Comparison of ENCODE assay signal across 23 mouse cellular contexts in the genomic region with DNA sequence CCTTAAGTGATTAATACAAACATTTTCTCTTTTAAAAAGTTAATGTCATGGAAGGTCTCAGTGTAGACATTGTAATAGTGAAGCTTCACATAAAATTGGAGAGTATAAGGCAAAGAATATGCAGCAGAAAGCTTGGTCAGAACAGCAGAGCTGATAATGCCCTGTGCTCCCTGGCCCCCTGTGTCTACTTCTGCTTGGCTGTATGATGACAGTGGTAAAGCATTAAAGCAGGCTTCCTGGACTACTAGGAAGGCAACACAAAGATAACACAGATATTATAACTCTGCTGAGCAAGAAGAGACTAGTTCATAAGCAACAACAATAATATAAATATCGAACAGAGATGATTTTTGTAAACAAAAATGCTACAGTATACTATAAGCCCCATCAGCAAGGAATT.
"Had no signal": no experiment of that assay in that cellular context is flagged by ENCODE, and none has a peak within 500 bp of the region (broad histone marks: within the 10 kb centered on the region; RNA-seq: fewer than 3 reads in every experiment).

No protein-coding gene starts in this region.

- H3K9me3 ChIP-seq: heart, embryonic 10.5 days; heart, embryonic 12.5 days; hindbrain, embryonic 10.5 days; hindbrain, embryonic 12.5 days; intestine, embryonic 15.5 days; kidney, embryonic 15.5 days; limb, embryonic 13.5 days; limb, embryonic 15.5 days; liver, embryonic 12.5 days had no signal

- H3K9ac ChIP-seq: heart, embryonic 12.5 days; hindbrain, embryonic 12.5 days; hindbrain, embryonic 14.5 days; intestine, embryonic 15.5 days; kidney, embryonic 15.5 days; limb, embryonic 13.5 days; limb, embryonic 15.5 days; liver, embryonic 12.5 days had no signal

- H3K4me3 ChIP-seq: heart, embryonic 10.5 days; heart, embryonic 12.5 days; hindbrain, embryonic 10.5 days; hindbrain, embryonic 12.5 days; intestine, embryonic 15.5 days; kidney, embryonic 15.5 days; limb, embryonic 13.5 days; limb, embryonic 15.5 days; liver, embryonic 12.5 days had no signal

- H3K36me3 ChIP-seq: heart, embryonic 10.5 days; heart, embryonic 12.5 days; hindbrain, embryonic 10.5 days; hindbrain, embryonic 12.5 days; intestine, embryonic 15.5 days; kidney, embryonic 15.5 days; limb, embryonic 13.5 days; limb, embryonic 15.5 days; liver, embryonic 12.5 days had no signal

- DNase-seq: gastrocnemius, postnatal 10 days; gastrocnemius, postnatal 25 days; heart, adult 18-20 months; heart, postnatal 10 days; heart, postnatal 4 days; kidney, adult 18-20 months; kidney, adult 9 months; kidney, postnatal 14 days; kidney, postnatal 36 days; layer of hippocampus, adult 9-11 months; layer of hippocampus, postnatal 36 days; left cerebral cortex, postnatal 4 days had no signal

- H3K4me1 ChIP-seq: heart, embryonic 10.5 days; heart, embryonic 12.5 days; hindbrain, embryonic 10.5 days; hindbrain, embryonic 12.5 days; intestine, embryonic 15.5 days; kidney, embryonic 15.5 days; limb, embryonic 13.5 days; limb, embryonic 15.5 days had no signal

- H3K27ac ChIP-seq: heart, embryonic 10.5 days; hindbrain, embryonic 10.5 days; hindbrain, embryonic 12.5 days; hindbrain, embryonic 14.5 days; intestine, embryonic 15.5 days; kidney, embryonic 15.5 days; kidney, postnatal 0 days; limb, embryonic 13.5 days; limb, embryonic 15.5 days; liver, embryonic 12.5 days had no signal

- H3K27me3 ChIP-seq: heart, embryonic 12.5 days; hindbrain, embryonic 12.5 days; intestine, embryonic 15.5 days; kidney, embryonic 15.5 days; limb, embryonic 13.5 days; limb, embryonic 15.5 days; liver, embryonic 12.5 days had no signal
